In genomic region chr2:168839811-168840655, GRCm38 (mm10) we compare ENCODE assay signal across 8 mouse cellular contexts.
DNase-seq lines count a peak whose midpoint lies in the region; ATAC-seq lines count a peak whose summit lies in the region.

No protein-coding gene starts in this region.

- ATAC-seq in heart, embryonic 14.5 days (ENCODE audit: insufficient number of reproducible peaks, insufficient read depth, low FRiP score, low read depth): no peak
- ATAC-seq in hindbrain, embryonic 14.5 days (ENCODE audit: low FRiP score): 0 out of 2 replicates have a peak, but pooled peaks have one; percentile 53
- peak; percentile 66 for ATAC-seq in midbrain, embryonic 16.5 days

- H3K4me1 ChIP-seq in heart, embryonic 14.5 days (ENCODE audit: control insufficient read depth in 2 of 2, insufficient read depth in 2 of 2, low read length in 2 of 2): peaks cover 0 to 12% of the 10 kb centered on the region in 2 experiments; a peak in 2 of 4 replicates
- peaks cover 20% of the 10 kb centered on the region for H3K4me1 ChIP-seq in hindbrain, embryonic 14.5 days (replicated peaks; ENCODE audit: control insufficient read depth, insufficient read depth, low read length)
- peaks cover 24% of the 10 kb centered on the region for H3K4me1 ChIP-seq in midbrain, embryonic 16.5 days (ENCODE audit: control insufficient read depth, insufficient read depth, low read length)

- 3% methylated on average over 24 of the region's 24 CpGs for whole genome bisulfite sequencing in heart, embryonic 14.5 days
- 2% methylated on average over 24 of the region's 24 CpGs for WGBS in hindbrain, embryonic 14.5 days
- 3% methylated on average over 24 of the region's 24 CpGs for WGBS in midbrain, embryonic 16.5 days

- H3K27me3 ChIP-seq in heart, embryonic 14.5 days (ENCODE audit: control insufficient read depth, insufficient read depth, low read length): peaks cover 76% of the 10 kb centered on the region
- peaks cover 38% of the 10 kb centered on the region for H3K27me3 ChIP-seq in hindbrain, embryonic 14.5 days (ENCODE audit: control insufficient read depth, insufficient read depth, low read length)
- H3K27me3 ChIP-seq in midbrain, embryonic 16.5 days (ENCODE audit: control insufficient read depth, insufficient read depth, low read depth, low read length): peaks cover 10% of the 10 kb centered on the region

- H3K9me3 ChIP-seq in heart, embryonic 14.5 days (ENCODE audit: control insufficient read depth, low read length): peaks cover 4% of the 10 kb centered on the region; the same call in 1 of the 2 replicates
- no peaks in the 10 kb centered on the region for H3K9me3 ChIP-seq in hindbrain, embryonic 14.5 days (ENCODE audit: control insufficient read depth, low read length)
- H3K9me3 ChIP-seq in midbrain, embryonic 16.5 days (replicated peaks; ENCODE audit: control insufficient read depth, low read length, poor library complexity, severe bottlenecking): no peaks in the 10 kb centered on the region

- H3K36me3 ChIP-seq in heart, embryonic 14.5 days (ENCODE audit: control insufficient read depth, insufficient read depth, low read length): no peaks in the 10 kb centered on the region
- H3K36me3 ChIP-seq in hindbrain, embryonic 14.5 days (replicated peaks; ENCODE audit: control insufficient read depth, insufficient read depth): no peaks in the 10 kb centered on the region
- H3K36me3 ChIP-seq in midbrain, embryonic 16.5 days (ENCODE audit: control insufficient read depth, insufficient read depth, low read length): no peaks in the 10 kb centered on the region

- H3K4me3 ChIP-seq in heart, embryonic 14.5 days (ENCODE audit: control insufficient read depth in 1 of 2, insufficient read depth in 1 of 2, low read depth in 1 of 2, low read length in 2 of 2): peak overlapping the region; percentile 3 to 21; a peak in 3 of 4 replicates
- peak overlapping the region; percentile 14; the same call in 1 of the 2 replicates for H3K4me3 ChIP-seq in hindbrain, embryonic 14.5 days (replicated peaks; ENCODE audit: low read length)
- H3K4me3 ChIP-seq in midbrain, embryonic 16.5 days (ENCODE audit: low read depth, low read length): peak overlapping the region; percentile 9; the same call in 1 of the 2 replicates

- peak overlapping the region; percentile 53 for H3K4me2 ChIP-seq in heart, embryonic 14.5 days (ENCODE audit: low read length)
- peak overlapping the region; percentile 43 for H3K4me2 ChIP-seq in hindbrain, embryonic 14.5 days (replicated peaks)
- H3K4me2 ChIP-seq in midbrain, embryonic 16.5 days (ENCODE audit: low read length): peak overlapping the region; percentile 50

- no peak for DNase-seq in heart, adult 8-10 months (ENCODE audit: low spot score)
- peak; percentile 58 for DNase-seq in ZHBTc4 (ENCODE audit: low read depth, low spot score)
- DNase-seq in hindbrain, embryonic 14.5 days (ENCODE audit: low spot score): no peak
- no peak for DNase-seq in spleen, postnatal 36 days (ENCODE audit: low spot score in 2 of 2)
- no peak for DNase-seq in T-cell, adult 2 months (ENCODE audit: low spot score)
- DNase-seq in ovary, postnatal 36 days (ENCODE audit: low spot score): no peak

- H3K9ac ChIP-seq in heart, embryonic 14.5 days (ENCODE audit: low read length): no peak overlapping the region
- no peak overlapping the region for H3K9ac ChIP-seq in hindbrain, embryonic 14.5 days
- peak overlapping the region; percentile 11; the same call in 1 of the 2 replicates for H3K9ac ChIP-seq in midbrain, embryonic 16.5 days (ENCODE audit: low read depth, low read length)

- H3K27ac ChIP-seq in heart, embryonic 14.5 days (replicated peaks in 1 of 2; ENCODE audit: control insufficient read depth in 1 of 2, insufficient read depth in 1 of 2, low read depth in 2 of 2, low read length in 2 of 2): no peak overlapping the region
- H3K27ac ChIP-seq in hindbrain, embryonic 14.5 days: no peak overlapping the region
- H3K27ac ChIP-seq in midbrain, embryonic 16.5 days (ENCODE audit: low read length): peak overlapping the region; percentile 70
